Mouse (Mus musculus) thymus, adult 2 months (tissue): ENCODE data around the gene Arhgap10. TPM values are rescaled to one million over a fixed set of nuclear protein-coding genes. Genes with fewer than 3 reads are reported as not detected.

ENCODE experiments used
- DNase-seq: peaks from one replicate; pipeline ENCODE4 v3.0.0; 2021
- H3K27ac ChIP-seq: fragments of 200-500 bp; 2 replicates; pipeline ENCODE4 v1.5.1; 2012; ENCODE audit warnings: low read length, control low read depth; ENCODE audit not compliant: control insufficient read depth, insufficient read depth
- H3K27me3 ChIP-seq: fragments of 200-500 bp; 2 replicates; pipeline ENCODE4 v1.6.1; 2012; ENCODE audit warnings: mild to moderate bottlenecking, low read length, moderate library complexity, mixed read lengths; ENCODE audit not compliant: control insufficient read depth, insufficient read depth
- H3K36me3 ChIP-seq: fragments of 200-500 bp; 2 replicates; pipeline ENCODE4 v1.6.1; 2012; ENCODE audit warnings: mild to moderate bottlenecking, low read length, moderate library complexity; ENCODE audit not compliant: control insufficient read depth, insufficient read depth
- H3K4me1 ChIP-seq: fragments of 200-500 bp; replicated peaks from 2 replicates; pipeline ENCODE4 v1.6.1; 2012; ENCODE audit warnings: low read length; ENCODE audit not compliant: control insufficient read depth, insufficient read depth
- H3K4me3 ChIP-seq: fragments of 200-500 bp; 2 replicates; pipeline ENCODE4 v1.5.1; 2012; ENCODE audit warnings: mild to moderate bottlenecking, low read length, control low read depth, moderate library complexity; ENCODE audit not compliant: control insufficient read depth, insufficient read depth
- CTCF ChIP-seq: fragments of 200-500 bp; IDR thresholded peaks from 2 replicates; pipeline ENCODE4 v1.5.1; 2012; ENCODE audit warnings: mild to moderate bottlenecking, control low read depth, low read length, moderate library complexity, borderline replicate concordance; ENCODE audit not compliant: control insufficient read depth, poor library complexity, insufficient read depth; ENCODE audit errors: extremely low read depth
- POLR2A ChIP-seq: fragments of 200-500 bp; IDR thresholded peaks from 2 replicates; pipeline ENCODE4 v1.6.1; 2012; ENCODE audit warnings: mild to moderate bottlenecking, low read length, control low read depth, moderate library complexity; ENCODE audit not compliant: control insufficient read depth, poor library complexity, insufficient read depth; ENCODE audit errors: extremely low read depth
- WGBS: fragments of 180-500 bp; shearing (Covaris S2); methylation state at CpG from one replicate; pipeline ENCODE4 v1.1.7; 2018; 5-methylcytosine and 5-hydroxymethylcytosine counted together
- polyA plus RNA-seq: library from polyadenylated mRNA; depleted of rRNA; stranded (reverse); fragments of >200 nt; gene quantifications from 2 replicates; pipeline ENCODE4 v1.2.3, GENCODE M21; 2012

The Arhgap10 gene
- polyA plus RNA-seq, 1 experiment = 12.9 TPM

GRCm38 (mm10) chr8:77488215-77488606, 29.5 kb downstream of the Arhgap10 start:
- no peaks in the 10 kb centered on the region for H3K36me3 ChIP-seq
- H3K4me1 ChIP-seq = peaks cover 32% of the 10 kb centered on the region
- TF ChIP-seq CTCF = no peak
- no peak for TF ChIP-seq POLR2A
- no peak overlapping the region for H3K4me3 ChIP-seq
- 97% methylated on average over 4 of the region's 4 CpGs for WGBS
- no peak overlapping the region for H3K27ac ChIP-seq
- DNase-seq = no peak
- H3K27me3 ChIP-seq = no peaks in the 10 kb centered on the region

GRCm38 (mm10) chr8:77487590-77488214, 30.1 kb downstream of the Arhgap10 start:
- TF ChIP-seq POLR2A (no peak), CTCF (no peak)
- no peak for DNase-seq
- whole genome bisulfite sequencing = 95% methylated on average over 10 of the region's 10 CpGs
- Histone ChIP-seq H3K36me3 (no peaks in the 10 kb centered on the region), H3K27ac (no peak overlapping the region), H3K4me1 (peaks cover 31% of the 10 kb centered on the region), H3K4me3 (no peak overlapping the region), H3K27me3 (no peaks in the 10 kb centered on the region)

DNA sequence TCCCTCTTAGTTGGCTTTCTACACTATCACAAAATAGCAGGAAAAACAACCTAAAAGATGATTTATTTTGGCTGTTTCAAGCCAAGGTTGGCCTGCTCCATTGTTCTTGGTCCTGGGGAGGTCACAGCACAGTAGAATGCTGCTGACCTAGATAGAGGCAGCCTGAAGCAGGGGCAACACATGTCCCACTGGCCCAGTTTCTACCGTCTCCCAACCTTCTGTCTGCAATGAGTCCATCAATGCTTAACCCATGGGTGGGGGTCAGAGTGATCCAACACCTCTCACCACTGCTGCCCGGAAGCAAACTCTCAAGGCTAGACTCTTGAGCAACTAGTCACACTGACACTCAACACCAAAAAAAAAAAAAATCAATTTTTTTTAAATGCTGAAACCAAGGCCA, 31.0 kb downstream of the Arhgap10 start:
- DNase-seq = no peak
- 95% methylated on average over 2 of the region's 2 CpGs for WGBS
- Histone ChIP-seq H3K36me3 (no peaks in the 10 kb centered on the region), H3K27me3 (no peaks in the 10 kb centered on the region), H3K4me3 (no peak overlapping the region), H3K4me1 (peaks cover 34% of the 10 kb centered on the region), H3K27ac (no peak overlapping the region)
- no peak for TF ChIP-seq CTCF
- TF ChIP-seq POLR2A = no peak

DNA sequence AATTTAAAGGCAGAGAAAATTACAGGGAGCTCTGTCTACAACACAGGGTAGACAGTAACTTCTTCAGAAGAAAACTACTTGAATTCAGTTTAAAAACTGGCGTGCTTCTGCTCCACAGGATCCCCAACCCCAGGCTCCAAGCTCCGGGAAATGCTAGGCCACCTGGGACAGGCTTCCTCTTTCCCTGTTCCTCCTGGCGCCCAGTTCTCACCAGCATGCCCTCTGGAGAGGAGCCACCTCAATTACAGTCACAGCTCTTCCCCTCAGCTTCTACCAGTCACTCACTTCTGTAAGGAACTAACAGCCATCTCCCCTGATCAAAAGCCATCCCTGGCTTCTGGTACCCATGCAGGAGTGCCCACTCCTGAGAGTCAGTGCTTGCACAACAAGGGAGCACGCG, 32.9 kb downstream of the Arhgap10 start:
- TF ChIP-seq POLR2A (no peak), CTCF (no peak)
- 67% methylated on average over 5 of the region's 5 CpGs for WGBS
- DNase-seq = no peak

DNA sequence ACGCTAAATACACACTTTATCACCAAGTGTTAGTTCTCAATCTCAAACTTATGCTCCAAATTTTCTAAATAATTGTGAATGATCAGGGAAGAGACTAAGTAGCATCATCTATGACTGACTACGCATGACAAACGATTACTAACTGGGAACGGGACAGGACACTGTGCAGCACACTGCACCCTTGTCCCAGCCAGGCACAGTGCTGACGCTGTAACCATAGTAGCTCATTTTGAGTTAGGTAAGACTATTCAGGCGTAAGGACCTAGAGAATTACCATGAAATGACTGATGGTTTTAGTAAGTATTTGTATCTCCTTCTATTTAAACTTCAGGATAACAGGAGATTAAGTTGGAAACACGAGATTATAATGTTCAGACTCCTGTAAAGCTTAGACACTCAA, 33.5 kb downstream of the Arhgap10 start:
- Histone ChIP-seq H3K27ac (no peak overlapping the region), H3K4me3 (no peak overlapping the region), H3K4me1 (peaks cover 24% of the 10 kb centered on the region), H3K36me3 (no peaks in the 10 kb centered on the region), H3K27me3 (no peaks in the 10 kb centered on the region)
- no peak for DNase-seq
- TF ChIP-seq CTCF (no peak), POLR2A (no peak)
- WGBS = 82% methylated on average over 7 of the region's 7 CpGs

More for the DNA sequence above, 32.9 kb downstream of the Arhgap10 start:
- H3K27ac ChIP-seq = no peak overlapping the region; the same call in 1 of the 2 replicates
- H3K4me1 ChIP-seq = peaks cover 26% of the 10 kb centered on the region
- no peaks in the 10 kb centered on the region for H3K36me3 ChIP-seq
- no peak overlapping the region for H3K4me3 ChIP-seq
- H3K27me3 ChIP-seq = no peaks in the 10 kb centered on the region

DNA sequence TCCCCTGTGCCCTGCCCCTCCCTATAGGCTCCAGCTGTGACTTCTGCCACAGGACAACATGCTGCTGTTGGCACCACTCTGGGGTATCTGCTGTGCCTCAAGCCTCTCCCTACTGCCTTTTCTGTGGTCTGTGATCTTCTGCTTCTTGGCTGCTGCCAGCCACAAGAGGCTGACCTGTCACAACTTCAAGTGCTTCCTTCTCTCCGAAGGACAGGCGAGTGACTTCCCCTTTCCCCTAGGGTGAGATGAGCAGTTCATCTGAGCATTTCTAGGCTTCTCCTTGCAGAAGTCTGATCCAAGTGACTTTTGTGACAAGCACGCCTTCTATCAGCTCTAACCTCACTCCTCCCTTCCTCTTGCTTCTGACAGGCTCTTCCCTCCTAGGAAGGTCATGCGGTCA, 34.1 kb downstream of the Arhgap10 start:
- Histone ChIP-seq H3K4me3 (no peak overlapping the region), H3K27ac (no peak overlapping the region), H3K4me1 (peaks cover 22% of the 10 kb centered on the region), H3K36me3 (no peaks in the 10 kb centered on the region), H3K27me3 (no peaks in the 10 kb centered on the region)
- DNase-seq = no peak
- TF ChIP-seq POLR2A (no peak), CTCF (no peak)
- WGBS = 38% methylated on average over 4 of the region's 4 CpGs

DNA sequence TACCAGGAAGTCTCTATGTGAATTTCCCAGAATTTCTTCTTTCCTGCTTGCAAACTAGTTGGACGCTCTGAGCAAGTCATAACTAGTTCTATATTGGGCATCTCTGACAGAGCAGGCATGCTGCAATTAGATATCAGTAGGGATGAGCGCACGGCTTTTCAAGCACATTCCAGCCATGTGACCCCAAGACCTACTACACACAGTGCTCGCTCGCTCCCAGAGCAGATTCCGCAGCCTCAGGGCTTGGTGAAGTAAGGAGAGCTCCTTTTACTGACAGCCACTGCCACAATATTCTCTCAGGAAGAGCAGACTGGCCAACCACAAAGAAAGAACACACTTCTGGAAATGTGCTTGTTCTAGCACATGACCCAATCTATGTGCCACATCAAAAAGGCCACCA, 36.0 kb downstream of the Arhgap10 start:
- DNase-seq = no peak
- Histone ChIP-seq H3K4me1 (peaks cover 21% of the 10 kb centered on the region), H3K36me3 (no peaks in the 10 kb centered on the region), H3K4me3 (no peak overlapping the region), H3K27me3 (no peaks in the 10 kb centered on the region), H3K27ac (no peak overlapping the region)
- WGBS = 85% methylated on average over 6 of the region's 6 CpGs
- no peak for TF ChIP-seq CTCF
- no peak for TF ChIP-seq POLR2A
